Mouse (Mus musculus) WW6 (cell line): ENCODE data around the gene Kmt2e.
"Not testable (repeated sequence)": the region's sequence is repeated elsewhere in the genome, so short reads cannot be mapped to it uniquely, and the experiment has no call there.

Experiments
- DNase-seq: peaks from one replicate; pipeline ENCODE4 v3.0.0-alpha.2; 2013; ENCODE audit warnings: low read depth, low spot score

Kmt2e gene

GRCm38 (mm10) chr5:23431948-23432707, 2.1 kb upstream of the Kmt2e start:
- no peak for DNase-seq

DNA sequence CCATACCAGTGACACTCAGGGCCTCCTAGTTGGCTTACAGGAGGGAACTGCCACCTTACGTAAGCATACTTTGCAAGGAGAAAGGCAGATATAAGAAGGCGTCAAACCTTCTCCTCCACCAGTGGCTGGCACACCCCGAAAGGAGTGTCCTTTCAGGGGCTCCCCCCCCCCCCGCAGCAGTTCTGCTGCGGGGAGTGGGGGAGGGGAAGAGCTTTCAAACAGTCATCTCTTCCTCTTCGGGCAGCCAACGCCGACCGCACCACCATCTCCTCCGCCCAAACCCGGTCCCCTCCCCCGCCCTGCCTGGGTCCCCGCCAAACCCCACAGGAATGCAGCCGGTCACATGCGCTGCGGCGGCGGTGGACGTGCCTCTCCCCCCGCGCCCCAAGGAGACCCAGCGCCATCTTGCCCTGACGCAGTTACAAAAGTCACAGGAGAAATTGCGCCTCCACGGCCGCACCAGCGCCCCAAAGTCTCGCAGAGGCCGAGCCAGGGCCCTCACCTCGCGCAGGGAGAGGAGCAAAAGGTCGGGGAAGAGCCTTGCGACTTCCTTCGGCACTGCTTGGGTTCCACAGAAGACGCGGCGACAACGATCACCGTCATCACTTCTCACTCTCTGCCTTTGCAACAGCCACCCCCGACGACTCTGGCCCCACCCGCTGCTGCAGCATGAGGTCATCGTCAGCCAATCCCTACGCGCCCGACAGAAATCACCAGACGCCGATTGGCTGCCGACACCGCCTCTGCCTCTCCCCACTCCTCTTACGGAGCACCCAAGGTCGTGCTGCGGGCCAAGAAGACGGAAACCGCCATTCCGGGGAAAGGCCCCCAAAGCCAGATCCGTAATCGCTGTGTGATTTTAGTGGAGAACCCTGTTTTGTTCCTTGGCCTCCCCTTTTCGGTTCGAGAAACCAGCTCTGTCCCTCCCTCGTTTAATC, 1.3 kb upstream of the Kmt2e start:
- peak; percentile 83 for DNase-seq

DNA sequence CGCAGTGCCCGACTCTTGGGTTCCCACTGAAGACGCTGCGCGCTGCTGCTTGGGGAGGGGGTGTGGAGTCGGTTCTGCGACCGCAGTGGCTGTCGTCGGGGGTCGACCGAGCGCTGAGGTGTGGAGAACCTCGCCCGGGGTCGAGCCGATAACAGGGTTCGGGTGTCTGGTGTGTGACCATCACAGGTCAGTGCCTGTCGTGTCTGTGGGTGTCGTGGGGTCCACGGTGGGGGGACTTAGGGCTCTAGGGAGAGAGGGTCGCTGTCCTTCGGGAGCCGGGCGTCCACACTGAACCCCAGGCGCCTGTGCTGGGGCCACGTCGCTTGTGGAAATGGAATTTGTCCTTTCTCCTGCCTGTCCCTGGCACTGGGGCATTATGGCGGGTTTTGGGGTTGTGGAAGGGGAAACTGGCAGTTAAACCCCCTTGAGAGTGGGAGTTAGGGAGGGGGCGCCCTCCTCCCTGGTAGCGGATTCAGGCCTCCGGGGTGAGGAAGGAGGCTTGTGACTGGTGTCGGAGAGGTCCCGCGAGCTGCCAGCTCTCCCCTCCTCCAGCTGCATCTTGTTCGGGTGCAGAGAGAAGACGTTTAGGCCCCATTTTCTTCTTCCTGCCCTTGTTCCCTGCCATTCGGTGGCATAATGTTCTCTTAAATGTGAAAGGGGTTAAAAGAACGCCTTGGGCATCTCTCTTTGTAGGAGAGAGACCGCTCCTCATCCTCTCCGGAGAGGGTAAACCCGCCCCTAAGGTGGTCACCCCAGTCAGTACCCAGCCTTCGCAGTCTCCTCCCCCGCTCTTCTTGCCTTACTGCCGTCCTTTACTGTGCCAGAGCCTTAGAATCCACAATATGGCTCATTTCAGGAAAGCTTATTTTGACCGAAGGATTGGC, 599 bp downstream of the Kmt2e start:
- DNase-seq: no peak

GRCm38 (mm10) chr5:23435482-23436125, 1.4 kb downstream of the Kmt2e start:
- DNase-seq: no peak

DNA sequence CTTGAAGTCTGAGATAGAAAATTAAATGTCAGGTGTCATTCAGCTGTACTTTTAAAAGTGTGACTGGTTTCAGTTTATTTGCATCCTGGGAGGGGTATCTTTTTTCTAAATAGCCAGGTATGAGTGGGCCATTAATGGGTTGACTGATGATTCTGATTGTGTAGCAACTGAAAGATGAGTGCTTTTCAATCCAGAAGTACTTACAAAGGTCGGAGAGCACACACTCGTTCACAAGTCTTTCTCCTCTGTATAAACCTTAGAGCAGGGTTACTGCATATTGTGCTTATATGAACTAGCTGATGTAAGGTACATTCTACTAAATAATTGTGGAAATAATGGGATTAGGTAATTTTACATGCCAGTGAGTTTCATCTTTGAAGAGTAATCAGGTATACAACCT, 2.5 kb downstream of the Kmt2e start:
- DNase-seq: no peak

GRCm38 (mm10) chr5:23439857-23440256, 5.6 kb downstream of the Kmt2e start:
- no peak for DNase-seq

DNA sequence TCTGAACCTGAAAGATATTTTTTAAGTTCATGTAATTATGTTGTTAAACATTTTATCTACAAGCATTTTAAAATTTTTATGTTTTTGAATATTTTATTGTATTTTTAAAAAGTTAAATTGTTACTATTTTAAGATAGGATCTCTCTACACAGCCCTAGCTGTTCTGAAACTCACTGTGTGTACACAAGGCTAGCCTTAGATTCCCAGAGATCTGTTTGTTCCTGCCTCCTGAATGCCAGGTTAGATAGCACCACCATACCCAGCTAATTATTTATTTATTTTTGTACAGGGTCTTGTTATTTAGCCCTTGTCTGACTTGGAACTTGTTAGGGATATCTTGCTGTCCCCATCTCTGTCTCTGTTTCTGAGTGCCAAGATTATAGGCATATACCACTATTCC, 6.3 kb downstream of the Kmt2e start:
- no peak for DNase-seq

GRCm38 (mm10) chr5:23441916-23442315, 7.7 kb downstream of the Kmt2e start:
- no peak for DNase-seq

DNA sequence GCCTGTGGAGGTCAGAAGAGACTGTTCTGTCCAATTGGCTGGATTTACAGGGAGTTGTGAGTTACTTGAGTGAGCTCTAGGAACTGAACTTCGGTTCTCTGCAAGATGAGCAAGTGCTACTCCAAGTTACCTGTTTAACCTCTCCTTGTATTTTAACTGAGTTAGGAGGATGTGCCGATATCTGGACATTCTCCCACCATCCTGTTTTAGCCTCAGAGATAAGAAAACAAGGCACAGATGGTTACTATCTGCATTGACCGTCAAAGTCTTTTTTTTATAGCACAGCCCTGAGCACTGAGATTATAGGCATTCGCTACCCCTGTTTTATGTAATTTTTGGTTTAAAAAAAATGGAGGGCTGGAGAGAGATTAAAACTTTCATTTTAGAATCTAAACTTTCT, 10.2 kb downstream of the Kmt2e start:
- no peak for DNase-seq

- DNase-seq: not testable (repeated sequence)
Measured at GRCm38 (mm10) chr5:23453561-23453960, 19.3 kb downstream of the Kmt2e start.

GRCm38 (mm10) chr5:23461688-23462087, 27.4 kb downstream of the Kmt2e start:
- no peak for DNase-seq

DNA sequence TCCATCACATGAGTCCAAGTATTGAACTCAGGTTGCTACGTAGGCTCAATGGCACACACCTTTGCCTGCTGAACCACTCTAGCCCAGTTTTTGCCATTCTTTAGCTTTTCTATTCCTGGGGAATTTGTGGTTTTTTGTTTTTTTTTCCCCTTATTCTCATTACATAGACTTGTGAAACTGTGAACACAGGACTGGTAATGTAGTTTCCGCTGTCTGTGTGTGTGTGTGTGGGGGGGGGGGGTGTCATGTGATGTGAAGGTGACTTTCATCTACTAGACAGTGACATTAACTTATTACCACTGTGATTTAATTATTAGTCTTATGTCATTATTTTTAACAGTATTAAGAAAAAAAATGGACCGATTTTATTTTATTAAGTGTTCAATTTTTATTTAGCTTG, 30.0 kb downstream of the Kmt2e start:
- no peak for DNase-seq

DNA sequence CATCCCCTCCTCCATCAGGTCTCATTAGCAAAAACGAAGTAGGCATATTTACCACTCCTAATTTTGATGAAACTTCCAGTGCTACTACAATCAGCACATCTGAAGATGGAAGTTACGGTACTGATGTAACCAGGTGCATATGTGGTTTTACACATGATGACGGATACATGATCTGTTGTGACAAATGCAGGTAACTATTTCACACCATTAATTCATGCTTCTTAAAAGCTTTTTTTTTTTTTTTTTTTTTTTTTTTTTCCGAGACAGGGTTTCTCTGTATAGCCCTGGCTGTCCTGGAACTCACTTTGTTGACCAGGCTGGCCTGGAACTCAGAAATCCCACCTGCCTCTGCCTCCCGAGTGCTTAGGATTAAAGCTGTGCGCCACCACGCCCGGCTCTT, 30.5 kb downstream of the Kmt2e start:
- DNase-seq: no peak

DNA sequence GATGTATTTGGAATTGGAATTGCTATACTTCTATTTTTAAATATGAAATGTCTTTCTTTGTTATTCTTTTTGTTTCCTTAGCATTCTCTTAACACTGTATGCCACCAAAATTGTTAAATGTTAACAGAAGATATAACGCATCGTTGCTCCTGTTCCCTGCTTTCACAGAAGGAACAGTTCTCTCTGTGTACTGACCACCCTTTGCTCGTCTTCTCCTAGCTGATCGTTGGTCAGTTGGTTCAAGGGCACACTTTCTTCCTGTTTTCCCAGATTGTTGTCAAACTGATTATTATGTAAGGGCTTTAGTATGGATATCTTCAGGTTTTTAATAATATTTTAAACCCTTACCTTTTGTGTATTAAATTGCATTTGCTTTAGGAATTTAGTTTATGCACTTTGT, 32.3 kb downstream of the Kmt2e start:
- no peak for DNase-seq

GRCm38 (mm10) chr5:23473098-23473873, 39.0 kb downstream of the Kmt2e start:
- DNase-seq: no peak

DNA sequence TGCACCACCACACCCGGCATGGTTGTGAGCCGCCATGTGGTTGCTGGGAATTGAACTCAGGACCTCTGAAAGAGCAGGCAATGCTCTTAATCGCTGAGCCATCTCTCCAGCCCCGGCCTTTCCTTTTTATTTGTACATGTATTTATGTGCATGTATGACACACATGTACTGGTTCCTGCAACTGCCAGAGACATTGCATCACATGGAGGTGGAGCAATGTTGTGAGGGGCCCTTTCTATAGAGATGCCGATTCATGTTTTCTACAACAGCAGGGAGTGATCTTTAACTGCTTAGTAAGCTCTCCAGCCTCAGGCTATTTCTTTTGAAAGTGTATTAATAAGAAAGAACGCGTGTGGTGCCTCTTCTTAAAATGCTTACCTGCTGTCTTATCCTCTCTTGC, 49.6 kb downstream of the Kmt2e start:
- no peak for DNase-seq

- no peak for DNase-seq
Measured at GRCm38 (mm10) chr5:23489231-23489630, 55.0 kb downstream of the Kmt2e start.

DNA sequence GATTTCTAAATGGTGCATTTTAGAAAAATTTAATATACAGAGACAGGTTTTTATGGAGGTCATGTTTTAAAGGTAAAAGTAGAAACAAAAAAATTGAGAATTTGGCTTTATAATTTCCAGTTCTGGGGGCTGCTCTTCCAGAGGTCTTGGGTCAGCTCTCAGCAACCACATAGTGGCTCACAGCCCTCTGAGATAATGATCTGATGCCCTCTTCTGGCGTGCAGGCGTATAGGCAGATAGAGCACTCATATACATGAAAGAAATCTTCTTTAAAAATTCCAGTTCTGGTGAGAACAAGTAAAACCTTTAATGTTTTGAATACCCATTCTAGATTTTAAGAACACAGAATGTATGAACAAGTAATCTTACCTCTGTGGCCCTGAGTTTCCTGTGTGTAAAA, 56.6 kb downstream of the Kmt2e start:
- no peak for DNase-seq

GRCm38 (mm10) chr5:23496396-23496795, 62.2 kb downstream of the Kmt2e start:
- DNase-seq: no peak

- no peak for DNase-seq
Measured at GRCm38 (mm10) chr5:23496933-23497332, 62.7 kb downstream of the Kmt2e start.

GRCm38 (mm10) chr5:23497920-23498319, 63.7 kb downstream of the Kmt2e start:
- no peak for DNase-seq
